Mouse (Mus musculus): ENCODE data around the gene Disp2. TPM values are rescaled to one million over a fixed set of nuclear protein-coding genes. Genes with fewer than 3 reads are reported as not detected.

The Disp2 gene
- polyA plus RNA-seq, 1 experiment from 2014 or later, result 50.4 TPM

DNA sequence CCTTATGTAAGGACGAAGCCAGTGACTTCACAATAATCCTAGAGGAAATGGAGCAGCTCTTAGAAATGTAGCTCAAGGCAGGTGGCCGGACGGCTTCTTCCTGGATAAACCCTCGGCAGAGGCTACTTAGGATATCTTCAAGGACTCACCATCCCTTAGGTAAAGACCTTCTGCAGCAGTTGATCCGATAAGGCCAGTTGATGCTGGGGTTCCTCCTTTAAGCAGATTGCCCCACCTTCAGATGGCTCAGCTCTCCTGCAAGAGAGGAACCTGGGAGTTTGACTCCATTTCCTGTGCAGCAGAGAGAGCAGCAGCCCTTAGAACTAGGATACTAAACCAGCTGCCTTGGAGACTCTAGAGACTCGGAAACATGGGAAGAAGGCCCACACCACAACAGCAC is 54.5 kb downstream of the Disp2 start:
- H3K27ac ChIP-seq (replicated peaks; ENCODE audit: low read depth, low read length), result no peak overlapping the region
- peaks cover 12% of the 10 kb centered on the region for H3K36me3 ChIP-seq (ENCODE audit: control insufficient read depth, insufficient read depth, low read length)
- no peaks in the 10 kb centered on the region for H3K9me3 ChIP-seq (ENCODE audit: control insufficient read depth, low read length)
- DNase-seq (no peak), ATAC-seq (ENCODE audit: low FRiP score, low TSS enrichment) (no peak)
- WGBS, result 95% methylated on average over 6 of the region's 6 CpGs
- H3K4me3 ChIP-seq (replicated peaks; ENCODE audit: low read depth, low read length), result no peak overlapping the region
- H3K4me2 ChIP-seq (ENCODE audit: low read length), result no peak overlapping the region
- no peaks in the 10 kb centered on the region for H3K27me3 ChIP-seq (ENCODE audit: control insufficient read depth, insufficient read depth, low read length)
- H3K9ac ChIP-seq (replicated peaks; ENCODE audit: low read length), result no peak overlapping the region
- H3K4me1 ChIP-seq (ENCODE audit: control insufficient read depth, insufficient read depth, low read length), result no peaks in the 10 kb centered on the region

GRCm38 (mm10) chr2:118835115-118835514 is 55.6 kb downstream of the Disp2 start:
- Histone ChIP-seq H3K4me1 (ENCODE audit: control insufficient read depth, insufficient read depth, low read length) (no peaks in the 10 kb centered on the region), H3K27me3 (ENCODE audit: control insufficient read depth, insufficient read depth, low read length) (no peaks in the 10 kb centered on the region), H3K4me3 (replicated peaks; ENCODE audit: low read depth, low read length) (no peak overlapping the region), H3K4me2 (ENCODE audit: low read length) (no peak overlapping the region), H3K9ac (replicated peaks; ENCODE audit: low read length) (no peak overlapping the region), H3K9me3 (ENCODE audit: control insufficient read depth, low read length) (no peaks in the 10 kb centered on the region), H3K27ac (replicated peaks; ENCODE audit: low read depth, low read length) (no peak overlapping the region), H3K36me3 (ENCODE audit: control insufficient read depth, insufficient read depth, low read length) (peaks cover 8% of the 10 kb centered on the region)
- DNase-seq (no peak), ATAC-seq (ENCODE audit: low FRiP score, low TSS enrichment) (no peak)
- WGBS, result 90% methylated on average over 6 of the region's 6 CpGs

DNA sequence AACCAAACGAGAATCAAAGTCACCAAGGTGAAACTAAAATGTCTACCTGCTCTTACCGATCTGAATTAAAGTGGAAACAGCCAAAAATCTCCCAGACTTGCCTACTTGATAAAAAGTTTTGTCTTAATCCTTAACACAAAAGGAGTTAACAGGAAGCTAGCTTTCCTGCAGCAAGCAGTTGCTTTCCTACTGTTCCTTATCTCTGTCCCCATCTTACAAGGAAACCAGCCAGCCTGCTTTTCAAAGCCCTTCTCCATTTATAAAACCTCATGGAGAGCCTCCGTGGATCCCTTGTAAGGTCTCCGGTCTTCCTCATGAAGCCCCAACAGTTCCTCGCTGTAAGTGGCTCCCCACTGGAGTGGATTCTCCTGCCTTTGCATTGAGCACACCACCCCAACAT is 58.8 kb downstream of the Disp2 start:
- Histone ChIP-seq H3K4me1 (ENCODE audit: control insufficient read depth, insufficient read depth, low read length) (no peaks in the 10 kb centered on the region), H3K9me3 (ENCODE audit: control insufficient read depth, low read length) (no peaks in the 10 kb centered on the region)
- ATAC-seq (ENCODE audit: low FRiP score, low TSS enrichment), result no peak

GRCm38 (mm10) chr2:118841186-118841585 is 61.7 kb downstream of the Disp2 start:
- ATAC-seq (ENCODE audit: low FRiP score, low TSS enrichment) (no peak), DNase-seq (no peak)
- Histone ChIP-seq H3K9me3 (ENCODE audit: control insufficient read depth, low read length) (no peaks in the 10 kb centered on the region), H3K36me3 (ENCODE audit: control insufficient read depth, insufficient read depth, low read length) (no peaks in the 10 kb centered on the region), H3K9ac (replicated peaks; ENCODE audit: low read length) (no peak overlapping the region), H3K4me3 (replicated peaks; ENCODE audit: low read depth, low read length) (no peak overlapping the region), H3K27me3 (ENCODE audit: control insufficient read depth, insufficient read depth, low read length) (no peaks in the 10 kb centered on the region), H3K4me2 (ENCODE audit: low read length) (no peak overlapping the region), H3K27ac (replicated peaks; ENCODE audit: low read depth, low read length) (no peak overlapping the region), H3K4me1 (ENCODE audit: control insufficient read depth, insufficient read depth, low read length) (no peaks in the 10 kb centered on the region)
- WGBS, result 76% methylated on average over 5 of the region's 5 CpGs

More for the DNA sequence above, 58.8 kb downstream of the Disp2 start:
- H3K4me3 ChIP-seq (replicated peaks; ENCODE audit: low read depth, low read length), result no peak overlapping the region
- DNase-seq, result no peak
- 50% methylated on average over 5 of the region's 5 CpGs for WGBS
- no peak overlapping the region for H3K9ac ChIP-seq (replicated peaks; ENCODE audit: low read length)
- no peak overlapping the region for H3K4me2 ChIP-seq (ENCODE audit: low read length)
- no peak overlapping the region for H3K27ac ChIP-seq (replicated peaks; ENCODE audit: low read depth, low read length)
- H3K36me3 ChIP-seq (ENCODE audit: control insufficient read depth, insufficient read depth, low read length), result peaks cover 8% of the 10 kb centered on the region
- H3K27me3 ChIP-seq (ENCODE audit: control insufficient read depth, insufficient read depth, low read length), result no peaks in the 10 kb centered on the region

DNA sequence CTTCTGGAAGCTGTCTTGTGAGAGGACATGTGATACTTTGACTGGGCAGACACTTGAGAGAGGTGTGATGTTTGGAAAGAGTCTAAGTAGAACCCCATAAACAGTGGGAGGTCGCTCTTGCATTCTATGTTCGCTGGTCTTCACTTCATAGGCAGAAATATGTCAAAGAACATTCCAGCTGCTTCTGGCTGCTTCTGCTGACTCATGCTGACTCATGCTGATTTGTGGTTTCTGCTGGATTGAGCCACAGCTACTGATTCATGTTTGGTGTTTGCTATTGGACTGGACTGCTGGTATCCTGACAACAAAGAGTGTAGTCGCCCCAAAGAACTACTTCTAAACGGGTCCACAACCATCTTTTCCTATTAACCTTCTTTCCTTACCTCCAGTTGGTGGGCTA is 62.3 kb downstream of the Disp2 start:
- no peaks in the 10 kb centered on the region for H3K36me3 ChIP-seq (ENCODE audit: control insufficient read depth, insufficient read depth, low read length)
- H3K4me3 ChIP-seq (replicated peaks; ENCODE audit: low read depth, low read length), result no peak overlapping the region
- H3K9me3 ChIP-seq (ENCODE audit: control insufficient read depth, low read length), result no peaks in the 10 kb centered on the region
- DNase-seq, result no peak
- no peak for ATAC-seq (ENCODE audit: low FRiP score, low TSS enrichment)
- H3K4me2 ChIP-seq (ENCODE audit: low read length), result no peak overlapping the region
- no peak overlapping the region for H3K27ac ChIP-seq (replicated peaks; ENCODE audit: low read depth, low read length)
- H3K9ac ChIP-seq (replicated peaks; ENCODE audit: low read length), result no peak overlapping the region
- 89% methylated on average over 4 of the region's 4 CpGs for WGBS
- H3K27me3 ChIP-seq (ENCODE audit: control insufficient read depth, insufficient read depth, low read length), result no peaks in the 10 kb centered on the region
- no peaks in the 10 kb centered on the region for H3K4me1 ChIP-seq (ENCODE audit: control insufficient read depth, insufficient read depth, low read length)

DNA sequence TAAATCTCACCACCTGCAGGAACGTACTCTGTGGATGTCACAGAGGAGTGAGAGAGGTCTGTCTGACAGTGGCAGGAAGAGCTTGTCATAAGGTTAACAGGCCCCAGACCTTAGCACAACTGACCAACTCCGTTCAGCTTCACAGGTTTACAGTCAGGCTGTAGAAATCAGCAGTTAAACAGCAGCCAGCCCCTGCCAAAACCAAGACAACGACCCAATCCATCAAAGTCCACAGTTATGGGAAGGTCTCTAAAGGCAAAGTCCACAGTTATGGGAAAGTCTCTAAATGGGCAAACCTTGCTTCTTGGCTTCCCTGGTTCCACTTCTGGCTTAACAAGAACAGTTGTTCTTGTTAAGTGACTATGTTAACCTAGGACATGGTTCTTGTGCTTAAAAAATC is 64.9 kb downstream of the Disp2 start:
- H3K36me3 ChIP-seq (ENCODE audit: control insufficient read depth, insufficient read depth, low read length), result no peaks in the 10 kb centered on the region
- no peak overlapping the region for H3K9ac ChIP-seq (replicated peaks; ENCODE audit: low read length)
- WGBS, result 89% methylated on average over 3 of the region's 3 CpGs
- H3K27ac ChIP-seq (replicated peaks; ENCODE audit: low read depth, low read length), result no peak overlapping the region
- no peak for DNase-seq
- H3K4me3 ChIP-seq (replicated peaks; ENCODE audit: low read depth, low read length), result no peak overlapping the region
- no peaks in the 10 kb centered on the region for H3K9me3 ChIP-seq (ENCODE audit: control insufficient read depth, low read length)
- ATAC-seq (ENCODE audit: low FRiP score, low TSS enrichment), result no peak
- no peaks in the 10 kb centered on the region for H3K27me3 ChIP-seq (ENCODE audit: control insufficient read depth, insufficient read depth, low read length)
- H3K4me1 ChIP-seq (ENCODE audit: control insufficient read depth, insufficient read depth, low read length), result no peaks in the 10 kb centered on the region
- no peak overlapping the region for H3K4me2 ChIP-seq (ENCODE audit: low read length)

- DNase-seq (no peak), ATAC-seq (ENCODE audit: low FRiP score, low TSS enrichment) (no peak)
- Histone ChIP-seq H3K4me3 (replicated peaks; ENCODE audit: low read depth, low read length) (no peak overlapping the region), H3K36me3 (ENCODE audit: control insufficient read depth, insufficient read depth, low read length) (no peaks in the 10 kb centered on the region), H3K27me3 (ENCODE audit: control insufficient read depth, insufficient read depth, low read length) (no peaks in the 10 kb centered on the region), H3K9me3 (ENCODE audit: control insufficient read depth, low read length) (no peaks in the 10 kb centered on the region), H3K4me2 (ENCODE audit: low read length) (no peak overlapping the region), H3K4me1 (ENCODE audit: control insufficient read depth, insufficient read depth, low read length) (no peaks in the 10 kb centered on the region), H3K27ac (replicated peaks; ENCODE audit: low read depth, low read length) (no peak overlapping the region), H3K9ac (replicated peaks; ENCODE audit: low read length) (no peak overlapping the region)
- 64% methylated on average over 7 of the region's 7 CpGs for WGBS
These were observed 66.7 kb downstream of the Disp2 start for GRCm38 (mm10) chr2:118846246-118846645.

GRCm38 (mm10) chr2:118851756-118852155 is 72.2 kb downstream of the Disp2 start:
- H3K9ac ChIP-seq (replicated peaks; ENCODE audit: low read length), result no peak overlapping the region
- no peaks in the 10 kb centered on the region for H3K9me3 ChIP-seq (ENCODE audit: control insufficient read depth, low read length)
- H3K27ac ChIP-seq (replicated peaks; ENCODE audit: low read depth, low read length), result no peak overlapping the region
- no peaks in the 10 kb centered on the region for H3K36me3 ChIP-seq (ENCODE audit: control insufficient read depth, insufficient read depth, low read length)
- ATAC-seq (ENCODE audit: low FRiP score, low TSS enrichment) (no peak), DNase-seq (no peak)
- no peak overlapping the region for H3K4me3 ChIP-seq (replicated peaks; ENCODE audit: low read depth, low read length)
- no peaks in the 10 kb centered on the region for H3K4me1 ChIP-seq (ENCODE audit: control insufficient read depth, insufficient read depth, low read length)
- WGBS, result 31% methylated on average over 3 of the region's 3 CpGs
- no peaks in the 10 kb centered on the region for H3K27me3 ChIP-seq (ENCODE audit: control insufficient read depth, insufficient read depth, low read length)
- no peak overlapping the region for H3K4me2 ChIP-seq (ENCODE audit: low read length)

All from midbrain, embryonic 14.5 days (tissue).